Mouse (Mus musculus): ENCODE measurements at regions not wholly inside any gene's neighbourhood (a gene's known extent, or its start where the extent isn't known, plus 50 kb on each side); places are given as distances from the start of the nearest gene placed in this dataset.
A peak's percentile ranks its signal among the peaks of the same experiment; 100 is the strongest.

DNA sequence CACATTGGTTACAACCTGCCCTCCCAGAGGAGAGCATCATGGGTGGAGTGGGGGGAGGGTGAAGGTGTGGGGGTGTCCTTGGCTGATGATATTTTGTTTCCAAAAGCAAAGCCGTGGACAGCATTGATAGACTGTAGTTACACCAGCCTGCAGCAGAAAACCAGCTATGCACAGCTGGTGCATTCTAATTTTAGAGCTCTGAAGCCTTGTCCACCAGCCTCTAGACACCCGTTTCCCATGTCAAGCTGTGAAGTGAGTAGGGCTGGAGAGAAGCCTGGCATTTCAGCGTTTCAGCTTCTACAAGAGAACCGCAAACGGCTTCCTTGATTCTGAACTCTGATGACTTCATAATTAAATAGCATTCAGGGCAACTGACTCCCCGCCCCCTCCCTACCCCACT, 310.7 kb upstream of the Rorb start:
- peak; percentile 90 for ATAC-seq (ENCODE audit: low TSS enrichment)

Data from frontal cortex, adult (tissue).